Mouse (Mus musculus): ENCODE results near the gene Gm10271.

- TF ChIP-seq CTCF (IDR thresholded peaks at IDR 0.05; ENCODE audit: low read depth) (no peak), EP300 (optimal IDR thresholded peaks at IDR 0.05) (no peak)
Measured at GRCm38 (mm10) chr10:117009691-117010090, 37.3 kb upstream of the Gm10271 start.
